Mouse (Mus musculus) erythroblast, embryonic 14.5 days (primary cell): ENCODE results near the gene Chpf.

ENCODE experiments used
- GATA1 ChIP-seq: IDR thresholded peaks from 2 replicates; pipeline ENCODE4 v1.6.1; 2012; ENCODE audit warnings: low read length, inconsistent platforms, mixed read lengths
- TAL1 ChIP-seq: IDR thresholded peaks from 3 replicates; pipeline ENCODE4 v1.6.1; 2012; ENCODE audit warnings: low read length, inconsistent platforms, mixed read lengths

DNA sequence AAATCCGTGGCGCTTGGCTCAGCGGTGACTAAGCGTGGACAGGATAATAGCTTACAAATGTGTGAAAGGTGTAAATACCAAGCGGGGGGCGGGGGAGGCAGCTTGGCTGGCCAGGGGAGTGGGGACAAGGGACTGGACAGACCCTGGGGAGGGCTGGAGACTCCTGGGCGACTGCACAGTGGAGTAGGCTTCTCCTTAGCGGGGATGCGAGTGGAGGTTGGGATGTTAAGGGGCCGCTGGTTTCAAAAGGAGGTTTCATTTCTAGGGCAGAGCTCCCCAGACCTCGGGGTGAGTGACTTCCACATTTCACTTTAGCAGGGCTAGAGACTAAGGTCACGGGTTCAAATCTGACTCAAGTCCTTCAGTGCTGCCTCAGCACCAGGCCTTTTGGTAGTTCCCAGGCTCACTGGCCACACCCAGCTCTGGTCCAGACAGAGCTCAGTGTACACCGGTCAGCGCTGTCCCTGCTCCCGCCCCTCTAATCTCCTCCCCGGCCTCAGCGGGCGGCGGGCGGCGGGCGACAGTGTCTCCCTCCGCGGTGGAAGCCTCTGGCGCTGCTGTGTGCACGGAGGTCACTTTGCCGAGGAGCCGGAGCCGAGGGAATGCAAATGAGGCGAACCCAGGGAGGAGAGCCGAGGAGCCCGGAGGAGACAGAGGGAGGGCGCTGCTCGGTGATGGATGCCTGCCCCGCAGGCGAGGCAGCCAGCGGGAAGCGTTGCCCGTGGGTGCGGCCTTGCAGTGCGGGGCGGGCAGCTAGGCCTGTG is 20.9 kb downstream of the Chpf start:
- TF ChIP-seq TAL1, result no peak
- TF ChIP-seq GATA1, result no peak
